Mouse (Mus musculus): ENCODE results near the gene Tmsb15b2. TPM values are rescaled to one million over a fixed set of nuclear protein-coding genes. Genes with fewer than 3 reads are reported as not detected.
"Not testable (repeated sequence)": the region's sequence is repeated elsewhere in the genome, so short reads cannot be mapped to it uniquely, and the experiment has no call there.

Gene Tmsb15b2
- polyA plus RNA-seq (2016; fragmentation: Nextera tagmentation; extraction: Ambion mirVana) = 58.2 and 64.8 TPM in 2 replicates

- not testable (repeated sequence) for H3K27ac ChIP-seq (replicated peaks); H3K4me1 ChIP-seq; H3K9me3 ChIP-seq; ATAC-seq (ENCODE audit: low FRiP score, low read depth); H3K36me3 ChIP-seq; H3K27me3 ChIP-seq
- H3K4me3 ChIP-seq = peak within 1 kb of the TSS; percentile 45
- WGBS = 82% methylated on average over 6 of the region's 6 CpGs
- H3K4me2 ChIP-seq (replicated peaks) = peak within 1 kb of the TSS; percentile 53
- peak within 1 kb of the TSS; percentile 46 for H3K9ac ChIP-seq (replicated peaks)
These were observed at the start of gene Tmsb15b2 for GRCm38 (mm10) chrX:136975397-136975796. Gene Tmsb15b2, minus strand, starts transcription at chrX:136975497.

GRCm38 (mm10) chrX:137019310-137019709 is 44.0 kb upstream of the Tmsb15b2 start:
- ATAC-seq (ENCODE audit: low FRiP score, low read depth) = no peak
- H3K4me2 ChIP-seq (replicated peaks) = no peak overlapping the region
- 21% methylated on average over 1 of the region's 1 CpGs for WGBS
- no peaks in the 10 kb centered on the region for H3K36me3 ChIP-seq
- no peaks in the 10 kb centered on the region for H3K27me3 ChIP-seq
- no peak overlapping the region for H3K9ac ChIP-seq (replicated peaks)
- no peaks in the 10 kb centered on the region for H3K4me1 ChIP-seq
- no peak overlapping the region for H3K27ac ChIP-seq (replicated peaks)
- H3K9me3 ChIP-seq = no peaks in the 10 kb centered on the region
- H3K4me3 ChIP-seq = no peak overlapping the region

GRCm38 (mm10) chrX:137017668-137018067 is 42.4 kb upstream of the Tmsb15b2 start:
- no peak overlapping the region for H3K4me2 ChIP-seq (replicated peaks)
- H3K27ac ChIP-seq (replicated peaks) = no peak overlapping the region
- no peak overlapping the region for H3K9ac ChIP-seq (replicated peaks)
- WGBS = 79% methylated on average over 1 of the region's 1 CpGs
- no peaks in the 10 kb centered on the region for H3K4me1 ChIP-seq
- H3K36me3 ChIP-seq = no peaks in the 10 kb centered on the region
- H3K9me3 ChIP-seq = no peaks in the 10 kb centered on the region
- no peak for ATAC-seq (ENCODE audit: low FRiP score, low read depth)
- no peaks in the 10 kb centered on the region for H3K27me3 ChIP-seq
- no peak overlapping the region for H3K4me3 ChIP-seq

- Histone ChIP-seq H3K4me1 (no peaks in the 10 kb centered on the region), H3K4me2 (replicated peaks) (no peak overlapping the region), H3K9me3 (no peaks in the 10 kb centered on the region), H3K9ac (replicated peaks) (no peak overlapping the region), H3K4me3 (no peak overlapping the region), H3K27ac (replicated peaks) (no peak overlapping the region), H3K27me3 (no peaks in the 10 kb centered on the region), H3K36me3 (no peaks in the 10 kb centered on the region)
- no peak for ATAC-seq (ENCODE audit: low FRiP score, low read depth)
- 60% methylated on average over 6 of the region's 6 CpGs for WGBS
These were observed 39.9 kb upstream of the Tmsb15b2 start for GRCm38 (mm10) chrX:137015099-137015709.

- Histone ChIP-seq H3K4me1 (0 out of 2 replicates have a peak, but pooled peaks cover 9% of the 10 kb centered on the region), H3K4me3 (no peak overlapping the region), H3K4me2 (replicated peaks) (no peak overlapping the region), H3K9ac (replicated peaks) (no peak overlapping the region), H3K9me3 (no peaks in the 10 kb centered on the region), H3K36me3 (no peaks in the 10 kb centered on the region), H3K27me3 (peaks cover 11% of the 10 kb centered on the region), H3K27ac (replicated peaks) (no peak overlapping the region)
- ATAC-seq (ENCODE audit: low FRiP score, low read depth) = no peak
- 86% methylated on average over 2 of the region's 2 CpGs for WGBS
These were observed 21.0 kb upstream of the Tmsb15b2 start for GRCm38 (mm10) chrX:136996256-136996655.

GRCm38 (mm10) chrX:136993641-136994040 is 18.3 kb upstream of the Tmsb15b2 start:
- Histone ChIP-seq H3K4me2 (replicated peaks) (peak overlapping the region; percentile 56), H3K4me3 (peak overlapping the region; percentile 46), H3K27ac (replicated peaks) (peak overlapping the region; percentile 82), H3K9ac (replicated peaks) (peak overlapping the region; percentile 39), H3K9me3 (no peaks in the 10 kb centered on the region), H3K27me3 (peaks cover 16% of the 10 kb centered on the region), H3K4me1 (0 out of 2 replicates have a peak, but pooled peaks cover 9% of the 10 kb centered on the region), H3K36me3 (no peaks in the 10 kb centered on the region)
- no peak for ATAC-seq (ENCODE audit: low FRiP score, low read depth)
- WGBS = 30% methylated on average over 14 of the region's 14 CpGs

GRCm38 (mm10) chrX:136992978-136993547 is 17.8 kb upstream of the Tmsb15b2 start, which contains the start of gene Zcchc18:
Gene Zcchc18, plus strand, starts transcription at chrX:136993155.
- Histone ChIP-seq H3K27me3 (peaks cover 16% of the 10 kb centered on the region), H3K4me2 (replicated peaks) (peak within 1 kb of the TSS; percentile 56), H3K27ac (replicated peaks) (peak within 1 kb of the TSS; percentile 82), H3K9me3 (no peaks in the 10 kb centered on the region), H3K9ac (replicated peaks) (peak within 1 kb of the TSS; percentile 41), H3K4me3 (peak within 1 kb of the TSS; percentile 46), H3K4me1 (0 out of 2 replicates have a peak, but pooled peaks cover 9% of the 10 kb centered on the region), H3K36me3 (no peaks in the 10 kb centered on the region)
- ATAC-seq (ENCODE audit: low FRiP score, low read depth) = peak; percentile 100
- 30% methylated on average over 26 of the region's 26 CpGs for WGBS

- H3K27ac ChIP-seq (replicated peaks) = peak overlapping the region; percentile 82
- H3K27me3 ChIP-seq = peaks cover 16% of the 10 kb centered on the region
- H3K36me3 ChIP-seq = no peaks in the 10 kb centered on the region
- 0 out of 2 replicates have a peak, but pooled peaks cover 9% of the 10 kb centered on the region for H3K4me1 ChIP-seq
- peak; percentile 63 for ATAC-seq (ENCODE audit: low FRiP score, low read depth)
- WGBS = 25% methylated on average over 19 of the region's 19 CpGs
- H3K4me2 ChIP-seq (replicated peaks) = peak overlapping the region; percentile 56
- H3K9me3 ChIP-seq = no peaks in the 10 kb centered on the region
- H3K4me3 ChIP-seq = peak overlapping the region; percentile 46
- H3K9ac ChIP-seq (replicated peaks) = peak overlapping the region; percentile 41; the same call in 1 of the 2 replicates
These were observed 17.1 kb upstream of the Tmsb15b2 start for GRCm38 (mm10) chrX:136992191-136992965.

GRCm38 (mm10) chrX:136991274-136991673 is 16.0 kb upstream of the Tmsb15b2 start:
- H3K36me3 ChIP-seq = no peaks in the 10 kb centered on the region
- peaks cover 16% of the 10 kb centered on the region for H3K27me3 ChIP-seq
- WGBS = 38% methylated on average over 2 of the region's 2 CpGs
- no peak overlapping the region for H3K27ac ChIP-seq (replicated peaks)
- no peak overlapping the region for H3K9ac ChIP-seq (replicated peaks)
- H3K9me3 ChIP-seq = no peaks in the 10 kb centered on the region
- ATAC-seq (ENCODE audit: low FRiP score, low read depth) = no peak
- H3K4me3 ChIP-seq = no peak overlapping the region
- 0 out of 2 replicates have a peak, but pooled peaks cover 9% of the 10 kb centered on the region for H3K4me1 ChIP-seq
- H3K4me2 ChIP-seq (replicated peaks) = no peak overlapping the region

- H3K4me1 ChIP-seq = no peaks in the 10 kb centered on the region
- no peak for ATAC-seq (ENCODE audit: low FRiP score, low read depth)
- peaks cover 3% of the 10 kb centered on the region; the same call in 1 of the 2 replicates for H3K27me3 ChIP-seq
- H3K4me3 ChIP-seq = no peak overlapping the region
- no peaks in the 10 kb centered on the region for H3K9me3 ChIP-seq
- no peak overlapping the region for H3K9ac ChIP-seq (replicated peaks)
- H3K4me2 ChIP-seq (replicated peaks) = no peak overlapping the region
- H3K36me3 ChIP-seq = no peaks in the 10 kb centered on the region
- no peak overlapping the region for H3K27ac ChIP-seq (replicated peaks)
These were observed 10.7 kb upstream of the Tmsb15b2 start for GRCm38 (mm10) chrX:136986039-136986438.

- no peak for ATAC-seq (ENCODE audit: low FRiP score, low read depth)
- Histone ChIP-seq H3K36me3 (no peaks in the 10 kb centered on the region), H3K4me3 (no peak overlapping the region), H3K27ac (replicated peaks) (no peak overlapping the region), H3K27me3 (no peaks in the 10 kb centered on the region), H3K4me2 (replicated peaks) (no peak overlapping the region), H3K9ac (replicated peaks) (no peak overlapping the region), H3K4me1 (no peaks in the 10 kb centered on the region), H3K9me3 (no peaks in the 10 kb centered on the region)
These were observed 3.3 kb upstream of the Tmsb15b2 start for GRCm38 (mm10) chrX:136978616-136979015.
